Mouse (Mus musculus) adrenal gland, postnatal 4 days (tissue): Measurements from ENCODE around the gene Ybx3. TPM values are rescaled to one million over a fixed set of nuclear protein-coding genes. Genes with fewer than 3 reads are reported as not detected.

Experiments used
- DNase-seq, 2 experiments: peaks; one replicate each; pipeline ENCODE4 v3.0.0; 2021 to 2022; ENCODE audit warnings: low spot score in 2 of 2, mixed read lengths in 2 of 2
- total RNA-seq, 2 experiments: library from RNA; stranded (reverse); gene quantifications; 2 replicates each; pipeline ENCODE4 v1.2.3; 2021

The Ybx3 gene
- total RNA-seq, 2 experiments from 2014 or later, result 197 to 198 TPM

GRCm38 (mm10) chr6:131386416-131387019, 1.8 kb downstream of the Ybx3 start:
- DNase-seq, result no peak

GRCm38 (mm10) chr6:131385469-131385868, 2.8 kb downstream of the Ybx3 start:
- DNase-seq, result no peak

GRCm38 (mm10) chr6:131383713-131384330, 4.5 kb downstream of the Ybx3 start:
- DNase-seq, result no peak

DNA sequence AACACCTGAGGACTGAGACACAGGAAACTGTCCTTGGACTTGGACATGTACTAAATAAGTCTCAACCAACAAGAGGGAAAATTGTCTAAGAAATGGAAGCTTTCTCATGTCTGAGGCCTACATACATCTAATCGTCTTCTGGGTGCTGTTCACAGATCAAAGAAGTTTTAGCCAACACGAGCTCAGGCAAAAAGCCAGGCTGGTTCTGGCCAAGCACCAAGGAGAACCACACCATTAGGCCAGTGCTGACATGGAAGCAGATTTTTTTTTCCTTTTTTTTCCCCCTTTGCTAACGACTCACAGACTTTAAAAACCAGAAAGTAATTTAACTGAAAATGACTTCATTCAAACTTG, 5.3 kb downstream of the Ybx3 start:
- DNase-seq, result no peak

DNA sequence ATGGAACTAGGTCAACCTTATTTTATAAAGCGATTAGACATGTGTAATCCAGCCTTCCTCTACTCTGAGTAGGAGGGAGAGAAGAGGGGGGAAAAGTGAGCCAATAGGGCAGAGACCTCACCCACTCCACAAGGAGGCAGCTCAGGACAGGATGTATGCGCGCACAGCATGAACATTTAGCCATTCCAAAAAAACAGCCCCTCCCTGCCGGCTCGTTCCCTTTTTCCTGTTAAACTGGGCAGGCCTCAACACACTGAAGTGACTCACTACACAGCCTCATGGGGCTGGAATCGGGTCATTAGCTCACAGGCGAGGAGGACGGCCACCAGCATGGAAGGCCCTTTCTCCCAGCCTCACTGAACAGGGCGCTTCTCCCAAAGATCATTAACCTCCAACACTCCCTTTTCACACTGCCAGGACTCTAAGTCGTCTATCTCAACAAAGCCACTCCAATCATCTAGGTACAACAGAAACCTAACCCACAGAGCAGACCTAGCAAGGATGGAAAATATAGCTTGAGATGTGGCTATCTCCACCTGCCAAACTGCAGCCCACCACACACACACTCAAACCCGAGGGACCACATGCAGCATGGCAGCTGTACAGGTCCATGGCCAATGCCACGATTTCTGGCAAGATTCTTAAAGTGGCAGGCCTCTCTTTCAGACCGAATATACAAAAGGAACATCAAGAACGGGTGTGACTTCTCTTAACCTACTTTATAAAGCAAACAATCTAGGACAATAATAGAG, 5.9 kb downstream of the Ybx3 start:
- DNase-seq, result peak in 1 of 2 experiments; percentile 9

GRCm38 (mm10) chr6:131378858-131379428, 9.3 kb downstream of the Ybx3 start:
- DNase-seq, result no peak

GRCm38 (mm10) chr6:131377378-131377777, 10.9 kb downstream of the Ybx3 start:
- no peak for DNase-seq

- DNase-seq, result no peak
These were observed 13.5 kb downstream of the Ybx3 start for GRCm38 (mm10) chr6:131374594-131375340.

GRCm38 (mm10) chr6:131373160-131373559, 15.1 kb downstream of the Ybx3 start:
- DNase-seq, result no peak

GRCm38 (mm10) chr6:131370767-131371166, 17.5 kb downstream of the Ybx3 start:
- no peak for DNase-seq

DNA sequence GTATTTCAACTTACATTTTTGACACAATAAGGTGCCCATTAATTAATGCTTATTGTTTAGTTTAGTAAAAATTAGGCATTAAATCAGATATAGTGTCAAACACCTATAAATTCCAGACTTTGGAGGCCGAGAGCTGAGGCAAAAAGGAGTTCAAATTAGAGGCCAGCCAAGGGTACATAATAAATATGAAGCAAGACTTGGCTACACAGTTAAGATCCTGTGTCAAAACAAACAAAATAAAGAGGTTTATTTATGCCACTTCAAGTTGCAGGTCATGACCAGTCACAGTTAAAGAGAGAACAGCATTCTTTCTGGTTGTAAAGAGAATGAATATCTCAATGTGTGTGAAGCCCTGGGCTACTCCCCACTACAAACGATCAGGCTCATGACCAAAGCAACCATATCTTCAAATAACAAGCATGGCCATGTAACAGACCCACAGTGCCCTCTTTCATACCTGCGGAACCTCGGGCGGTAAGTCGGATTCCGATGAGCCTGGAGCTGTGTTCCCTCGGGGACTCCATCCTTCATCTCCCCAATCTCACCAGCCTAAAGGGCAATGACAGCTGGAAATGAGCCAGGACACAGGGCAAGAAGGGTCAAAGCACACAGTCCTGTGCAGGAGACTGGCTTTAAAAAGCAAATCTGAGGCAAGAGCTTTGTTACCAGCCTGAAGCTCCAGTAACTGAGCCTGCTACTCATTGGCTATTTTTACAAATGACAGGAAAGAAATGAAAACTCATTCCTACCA, 18.2 kb downstream of the Ybx3 start:
- DNase-seq, result no peak

GRCm38 (mm10) chr6:131367101-131367500, 21.2 kb downstream of the Ybx3 start:
- DNase-seq, result no peak

DNA sequence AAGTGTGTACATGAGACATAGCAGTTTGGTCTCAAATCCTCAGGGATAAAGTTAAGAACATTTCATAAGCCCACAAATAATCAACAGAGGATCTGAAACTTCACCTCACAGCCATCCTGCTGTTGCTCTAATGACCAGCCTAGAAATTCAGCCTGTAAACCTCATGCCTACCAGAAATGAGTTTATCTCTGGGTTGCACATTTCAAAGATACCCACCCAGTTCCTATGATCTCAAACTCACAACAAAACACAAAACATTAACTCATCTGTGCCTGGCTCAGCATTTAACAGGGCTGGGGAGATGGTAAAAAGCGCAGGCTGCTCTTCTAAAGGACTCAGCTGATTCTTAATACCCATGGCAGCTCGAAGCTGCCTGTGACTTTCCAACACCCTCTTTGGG, 23.9 kb downstream of the Ybx3 start:
- DNase-seq, result no peak

- no peak for DNase-seq
These were observed 25.1 kb downstream of the Ybx3 start for GRCm38 (mm10) chr6:131362987-131363765.

- no peak for DNase-seq
These were observed 27.6 kb downstream of the Ybx3 start for GRCm38 (mm10) chr6:131360693-131361092.

DNA sequence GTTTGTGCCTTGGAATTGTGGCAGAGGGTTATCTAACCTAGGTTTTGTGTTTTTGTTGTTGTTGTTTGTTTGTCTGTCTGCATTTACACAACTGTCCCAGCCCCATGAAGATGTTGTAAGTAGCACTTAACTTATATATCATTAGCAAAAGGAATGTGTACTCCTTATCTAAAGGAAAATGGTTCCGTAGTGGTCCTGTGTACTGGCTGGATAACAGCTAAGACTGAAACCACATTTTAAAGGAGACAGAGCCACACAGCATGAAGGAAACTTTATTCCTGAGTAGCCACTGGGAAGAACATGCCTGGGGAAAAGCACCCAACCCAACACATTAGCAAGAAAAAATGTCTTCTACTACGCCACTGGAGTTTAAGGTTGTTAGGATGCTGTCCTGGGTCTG, 28.7 kb downstream of the Ybx3 start:
- DNase-seq, result no peak

- DNase-seq, result no peak
These were observed 33.4 kb downstream of the Ybx3 start for GRCm38 (mm10) chr6:131354913-131355312.

DNA sequence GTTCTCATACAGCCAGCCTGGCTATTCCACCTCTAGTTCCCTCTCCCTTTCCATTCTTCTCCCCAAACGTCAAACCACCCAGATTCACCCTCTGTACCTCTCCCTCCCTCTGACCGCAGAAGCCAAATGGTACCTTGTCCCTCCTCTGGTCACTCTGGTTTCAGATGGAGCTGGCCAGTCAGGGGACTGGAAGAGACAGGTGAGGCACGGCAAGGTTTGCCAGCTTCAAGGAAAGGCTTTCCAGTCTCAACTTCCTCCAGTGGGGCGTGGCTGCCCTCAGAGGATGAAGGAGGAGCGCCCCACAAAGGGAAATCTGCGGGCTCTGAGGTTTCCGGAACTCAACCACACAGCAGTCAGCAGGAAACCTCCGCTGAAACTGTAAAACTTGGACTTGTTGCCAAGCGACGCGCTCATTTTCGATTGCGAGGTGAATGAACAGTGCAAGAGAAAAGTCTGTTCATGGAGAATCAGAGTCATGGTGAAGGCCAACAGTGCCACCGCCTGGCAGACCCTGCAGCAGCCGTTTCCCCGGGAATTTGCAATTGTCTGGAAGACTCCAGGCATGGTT, 34.8 kb downstream of the Ybx3 start, which contains the start of gene Styk1:
Gene Styk1 (minus strand): TSS at position 246 of the 568 bp plus-strand sequence.
- DNase-seq, result peak; percentile 45 to 50

- DNase-seq, result no peak
These were observed 41.2 kb downstream of the Ybx3 start for GRCm38 (mm10) chr6:131347026-131347425.
